Mouse (Mus musculus) lung, postnatal 0 days (tissue): ENCODE results near the gene Lpp. TPM values are rescaled to one million over a fixed set of nuclear protein-coding genes. Genes with fewer than 3 reads are reported as not detected.
A peak's percentile ranks its signal among the peaks of the same experiment; 100 is the strongest.

ENCODE experiments used
- ATAC-seq: fragments of 200-750 bp; cut with Nextera tagmentation; 2 replicates; pipeline ENCODE4 v1.8.0; 2017; ENCODE audit warnings: moderate library complexity
- DNase-seq: peaks from one replicate; pipeline ENCODE4 v3.0.0-alpha.2; 2016; ENCODE audit warnings: low spot score
- H3K27ac ChIP-seq: fragments of 300-500 bp; sonication (generic); 2 replicates; pipeline ENCODE4 v1.5.1; 2014; ENCODE audit warnings: antibody characterized with exemption, mild to moderate bottlenecking, low read length, mixed read lengths
- H3K27me3 ChIP-seq: fragments of 300-500 bp; sonication (generic); replicated peaks from 2 replicates; pipeline ENCODE4 v1.6.1; 2014; ENCODE audit warnings: low read length, mixed read lengths; ENCODE audit not compliant: insufficient read depth
- H3K36me3 ChIP-seq: fragments of 300-500 bp; sonication (generic); 2 replicates; pipeline ENCODE4 v1.6.1; 2014; ENCODE audit warnings: low read length, mixed read lengths; ENCODE audit not compliant: insufficient read depth
- H3K4me1 ChIP-seq: fragments of 300-500 bp; sonication (generic); 2 replicates; pipeline ENCODE4 v1.6.1; 2014; ENCODE audit warnings: antibody characterized with exemption, low read depth, low read length, mixed read lengths; ENCODE audit not compliant: insufficient read depth
- H3K4me2 ChIP-seq: fragments of 300-500 bp; sonication (generic); replicated peaks from 2 replicates; pipeline ENCODE4 v1.6.1; 2014; ENCODE audit warnings: low read depth, mild to moderate bottlenecking, low read length, moderate library complexity, mixed read lengths
- H3K4me3 ChIP-seq: fragments of 300-500 bp; sonication (generic); 2 replicates; pipeline ENCODE4 v1.5.1; 2014; ENCODE audit warnings: low read depth, low read length
- H3K9ac ChIP-seq: fragments of 300-500 bp; sonication (generic); replicated peaks from 2 replicates; pipeline ENCODE4 v1.6.1; 2014; ENCODE audit warnings: low read depth, mild to moderate bottlenecking
- H3K9me3 ChIP-seq: fragments of 300-500 bp; sonication (generic); 2 replicates; pipeline ENCODE4 v1.6.1; 2016; ENCODE audit warnings: low read length, mixed read lengths
- CTCF ChIP-seq: IDR thresholded peaks from 2 replicates; pipeline ENCODE4 v1.5.1; 2016; ENCODE audit warnings: antibody characterized with exemption, mild to moderate bottlenecking
- EP300 ChIP-seq: IDR thresholded peaks from 2 replicates; pipeline ENCODE4 v1.6.1; 2016; ENCODE audit warnings: antibody characterized with exemption, mild to moderate bottlenecking, control low read depth
- WGBS: fragments of 180-500 bp; shearing (Covaris S2); extraction: QIAGEN DNeasy Blood & Tissue Kit; methylation state at CpG from one replicate; pipeline ENCODE4 v1.1.7; 2014; 5-methylcytosine and 5-hydroxymethylcytosine counted together
- polyA plus RNA-seq: library from polyadenylated mRNA; unstranded; fragments of >200 nt; fragmentation: Nextera tagmentation; extraction: Ambion mirVana; gene quantifications from 2 replicates; pipeline ENCODE4 v1.2.1, GENCODE M21; 2015

Lpp gene
- polyA plus RNA-seq, 1 experiment from 2014 or later, result 36.8 TPM

DNA sequence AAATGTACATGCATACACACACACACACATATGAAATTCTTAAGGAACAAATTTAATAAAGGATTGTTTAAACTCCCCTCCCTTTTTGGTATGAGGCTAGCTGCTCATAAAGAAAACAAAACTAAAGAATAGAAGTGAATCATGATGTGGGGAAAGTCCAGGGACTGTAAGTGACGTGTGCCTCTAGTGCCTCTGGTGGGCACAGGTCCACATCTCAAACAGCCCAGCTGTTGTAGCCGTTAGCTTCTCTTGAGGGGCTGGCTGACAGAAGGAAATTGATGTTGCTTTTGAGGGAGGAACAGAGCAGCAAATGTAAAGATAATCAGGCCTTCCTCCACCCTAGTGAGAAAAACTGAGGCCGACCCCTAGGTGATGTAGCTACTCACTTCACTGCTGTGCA, 517.5 kb downstream of the Lpp start:
- no peaks in the 10 kb centered on the region for H3K9me3 ChIP-seq
- no peak overlapping the region for H3K9ac ChIP-seq
- H3K4me2 ChIP-seq, result no peak overlapping the region
- no peak overlapping the region for H3K4me3 ChIP-seq
- DNase-seq, result peak; percentile 81
- no peaks in the 10 kb centered on the region for H3K36me3 ChIP-seq
- H3K27me3 ChIP-seq, result no peaks in the 10 kb centered on the region
- 51% methylated on average over 3 of the region's 3 CpGs for WGBS
- peak; percentile 61 for TF ChIP-seq CTCF
- TF ChIP-seq EP300, result no peak
- ATAC-seq, result peak; percentile 52; the same call in 1 of the 2 replicates
- H3K4me1 ChIP-seq, result peaks cover 4% of the 10 kb centered on the region; the same call in 1 of the 2 replicates
- H3K27ac ChIP-seq, result no peak overlapping the region

DNA sequence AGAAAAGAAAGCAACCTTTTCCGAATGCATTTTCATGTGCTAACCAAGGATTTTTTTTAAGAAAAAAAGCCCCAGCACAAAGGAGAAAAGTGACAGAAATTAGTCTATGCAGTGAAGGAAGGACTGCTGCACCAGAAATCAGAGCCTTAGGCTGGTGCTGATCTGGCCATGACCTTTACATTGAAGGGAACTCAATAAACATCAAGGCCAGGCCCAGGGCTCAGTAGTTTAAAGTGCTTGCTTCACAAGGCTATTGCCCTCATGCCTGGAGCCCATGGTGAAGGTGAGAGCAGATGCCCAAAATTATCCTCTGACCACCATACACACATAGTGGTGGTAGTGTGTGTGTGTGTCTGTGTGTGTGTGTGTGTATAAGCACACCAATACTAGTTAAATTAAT, 519.1 kb downstream of the Lpp start:
- DNase-seq (no peak), ATAC-seq (no peak)
- Histone ChIP-seq H3K4me3 (no peak overlapping the region), H3K36me3 (no peaks in the 10 kb centered on the region), H3K4me1 (peaks cover 4% of the 10 kb centered on the region; the same call in 1 of the 2 replicates), H3K4me2 (no peak overlapping the region), H3K27ac (no peak overlapping the region), H3K9ac (no peak overlapping the region), H3K27me3 (no peaks in the 10 kb centered on the region), H3K9me3 (no peaks in the 10 kb centered on the region)
- TF ChIP-seq EP300 (no peak), CTCF (no peak)
- WGBS, result 91% methylated on average over 1 of the region's 1 CpGs

DNA sequence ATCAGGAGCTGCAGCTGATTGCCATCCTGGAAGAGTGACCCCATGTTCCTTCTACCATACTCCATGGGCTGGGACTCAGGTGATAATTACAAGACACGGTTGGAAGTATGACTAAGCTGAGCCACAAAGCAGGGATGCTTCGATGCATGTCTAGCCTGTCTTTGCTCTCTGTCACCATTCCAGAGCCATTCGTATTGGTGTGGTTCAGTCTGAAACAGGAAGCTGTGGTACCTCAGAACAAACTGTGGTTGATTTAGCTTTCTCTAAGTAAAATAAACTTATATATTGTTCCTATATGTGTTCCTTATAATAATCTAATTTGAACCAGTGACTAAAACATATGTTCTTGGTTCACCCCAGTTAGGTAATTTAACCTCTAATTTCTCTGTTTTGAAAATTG, 519.7 kb downstream of the Lpp start:
- H3K27me3 ChIP-seq, result no peaks in the 10 kb centered on the region
- H3K9ac ChIP-seq, result no peak overlapping the region
- H3K36me3 ChIP-seq, result no peaks in the 10 kb centered on the region
- peaks cover 4% of the 10 kb centered on the region; the same call in 1 of the 2 replicates for H3K4me1 ChIP-seq
- 68% methylated on average over 3 of the region's 3 CpGs for WGBS
- DNase-seq (no peak), ATAC-seq (no peak)
- H3K4me2 ChIP-seq, result no peak overlapping the region
- H3K27ac ChIP-seq, result no peak overlapping the region
- H3K4me3 ChIP-seq, result no peak overlapping the region
- TF ChIP-seq EP300, result no peak
- no peak for TF ChIP-seq CTCF
- no peaks in the 10 kb centered on the region for H3K9me3 ChIP-seq

DNA sequence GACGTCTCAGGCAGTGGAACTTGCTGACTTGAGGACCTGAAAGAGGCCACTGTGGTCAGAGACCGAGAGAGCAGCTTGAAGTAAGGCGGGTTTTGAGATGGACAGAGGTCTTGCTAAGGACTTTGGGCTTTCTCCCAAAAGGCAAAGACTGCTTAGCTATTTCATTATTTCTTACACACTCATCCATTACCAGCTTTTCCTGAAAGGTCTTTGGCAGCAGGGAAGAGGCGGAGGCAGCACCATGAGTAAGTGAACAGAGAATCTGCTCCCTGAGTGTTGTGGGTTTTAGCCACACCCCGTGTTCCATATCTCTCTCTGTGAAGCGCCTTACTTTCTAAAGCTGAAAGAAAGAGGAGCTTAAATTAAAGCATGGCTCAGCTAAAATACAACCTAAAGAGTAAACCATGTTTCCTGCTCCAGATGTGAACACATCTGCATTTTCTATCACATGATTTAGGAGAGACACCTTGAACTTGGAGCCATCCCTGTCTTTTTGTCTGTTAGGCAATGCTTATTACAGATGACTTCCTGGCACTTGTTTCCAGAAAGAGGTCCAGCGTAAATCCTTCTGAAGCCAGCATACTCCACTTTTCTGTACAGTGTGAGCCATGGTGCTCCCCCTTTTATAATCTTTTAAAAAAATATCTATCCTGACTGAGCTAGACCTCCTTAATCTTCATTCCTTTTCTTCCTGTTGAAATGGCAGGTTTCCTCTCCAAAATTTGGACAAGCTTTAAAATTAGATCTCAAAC, 520.5 kb downstream of the Lpp start:
- Histone ChIP-seq H3K36me3 (no peaks in the 10 kb centered on the region), H3K9me3 (no peaks in the 10 kb centered on the region), H3K27me3 (no peaks in the 10 kb centered on the region), H3K27ac (peak overlapping the region; percentile 32; the same call in 1 of the 2 replicates), H3K9ac (no peak overlapping the region), H3K4me2 (no peak overlapping the region), H3K4me3 (no peak overlapping the region), H3K4me1 (peaks cover 4% of the 10 kb centered on the region; the same call in 1 of the 2 replicates)
- TF ChIP-seq CTCF (no peak), EP300 (0 out of 2 replicates have a peak, but pooled peaks have one; percentile 7)
- ATAC-seq (peak; percentile 54), DNase-seq (peak; percentile 85)
- WGBS, result 48% methylated on average over 7 of the region's 7 CpGs

DNA sequence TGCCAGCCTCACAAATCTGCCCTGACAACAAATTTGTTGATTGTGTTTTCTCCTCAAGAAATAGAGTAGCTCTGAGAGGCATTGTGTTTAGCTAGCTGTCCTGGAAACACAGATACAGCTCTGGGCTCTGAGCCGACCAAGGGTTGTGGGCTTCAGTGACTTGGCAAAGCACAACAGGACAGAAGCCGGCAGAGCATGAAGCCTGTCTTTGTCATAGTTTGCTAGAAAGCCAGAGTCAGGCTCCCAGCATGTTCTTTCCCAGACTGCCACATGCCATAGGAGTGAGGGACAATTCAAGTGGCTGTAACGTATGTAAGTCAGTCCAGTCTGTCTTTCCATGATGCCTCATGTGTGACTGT, 521.1 kb downstream of the Lpp start:
- Histone ChIP-seq H3K4me3 (no peak overlapping the region), H3K9me3 (no peaks in the 10 kb centered on the region), H3K27ac (0 out of 2 replicates have a peak overlapping the region, but pooled peaks have one; percentile 32), H3K36me3 (no peaks in the 10 kb centered on the region), H3K4me1 (peaks cover 4% of the 10 kb centered on the region; the same call in 1 of the 2 replicates), H3K4me2 (no peak overlapping the region), H3K27me3 (no peaks in the 10 kb centered on the region), H3K9ac (no peak overlapping the region)
- DNase-seq (peak; percentile 58), ATAC-seq (peak; percentile 65)
- TF ChIP-seq EP300 (no peak), CTCF (no peak)
- WGBS, result 54% methylated on average over 3 of the region's 3 CpGs

DNA sequence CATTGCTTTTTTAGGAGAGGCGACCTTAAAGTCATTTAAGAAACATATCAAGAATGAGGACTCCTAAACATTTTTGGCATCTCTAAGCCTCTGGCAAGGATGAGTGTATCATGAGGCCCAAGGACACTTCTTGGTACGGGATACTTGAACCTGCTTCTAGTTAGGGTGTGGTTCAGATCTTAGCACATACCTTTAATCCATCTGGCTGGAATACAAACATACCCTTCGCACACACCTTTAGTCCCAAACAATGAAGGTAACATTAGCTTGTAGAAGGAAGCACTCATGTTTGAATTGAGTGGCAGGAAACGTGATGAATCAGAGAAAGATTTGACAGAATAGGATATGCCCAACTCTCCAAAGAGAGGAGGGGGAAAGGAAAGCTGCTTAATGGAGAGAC, 522.2 kb downstream of the Lpp start:
- Histone ChIP-seq H3K4me2 (no peak overlapping the region), H3K9me3 (no peaks in the 10 kb centered on the region), H3K36me3 (no peaks in the 10 kb centered on the region), H3K4me1 (peaks cover 4% of the 10 kb centered on the region; the same call in 1 of the 2 replicates), H3K27ac (no peak overlapping the region), H3K9ac (no peak overlapping the region), H3K27me3 (no peaks in the 10 kb centered on the region), H3K4me3 (no peak overlapping the region)
- TF ChIP-seq EP300 (peak; percentile 67), CTCF (no peak)
- WGBS, result 63% methylated on average over 4 of the region's 4 CpGs
- DNase-seq, result peak; percentile 58
- peak; percentile 62 for ATAC-seq
